Mouse (Mus musculus) olfactory bulb, adult 2 months (tissue): ENCODE measurements around the gene 0610030E20Rik. TPM values are rescaled to one million over a fixed set of nuclear protein-coding genes. Genes with fewer than 3 reads are reported as not detected.

Experiments used
- H3K27ac ChIP-seq: fragments of 200-500 bp; 2 replicates; pipeline ENCODE4 v1.5.1; 2012; ENCODE audit warnings: low read depth, low read length; ENCODE audit not compliant: insufficient read depth
- H3K4me1 ChIP-seq: fragments of 200-500 bp; 2 replicates; pipeline ENCODE4 v1.6.1; 2012; ENCODE audit warnings: low read length; ENCODE audit not compliant: control insufficient read depth, insufficient read depth
- H3K4me3 ChIP-seq: fragments of 200-500 bp; 2 replicates; pipeline ENCODE4 v1.5.1; 2012; ENCODE audit warnings: mild to moderate bottlenecking, low read depth, low read length, moderate library complexity; ENCODE audit not compliant: insufficient read depth
- CTCF ChIP-seq: fragments of 200-500 bp; IDR thresholded peaks from 2 replicates; pipeline ENCODE4 v1.5.1; 2012; ENCODE audit warnings: low read depth, mild to moderate bottlenecking, low read length, moderate library complexity; ENCODE audit not compliant: insufficient read depth
- POLR2A ChIP-seq: fragments of 200-500 bp; IDR thresholded peaks from 2 replicates; pipeline ENCODE4 v1.6.1; 2012; ENCODE audit warnings: mild to moderate bottlenecking, low read depth, low read length, moderate library complexity; ENCODE audit not compliant: insufficient read depth
- WGBS: fragments of 180-500 bp; shearing (Covaris S2); methylation state at CpG from one replicate; pipeline ENCODE4 v1.1.7; 2018; 5-methylcytosine and 5-hydroxymethylcytosine counted together
- polyA plus RNA-seq: library from polyadenylated mRNA; stranded (reverse); fragments of >200 nt; gene quantifications from 2 replicates; pipeline ENCODE4 v1.2.4, GENCODE M21; 2012; ENCODE audit warnings: low replicate concordance; ENCODE audit not compliant: missing spikeins, insufficient read depth, insufficient read length

0610030E20Rik gene
- polyA plus RNA-seq, 1 experiment, result not detected

DNA sequence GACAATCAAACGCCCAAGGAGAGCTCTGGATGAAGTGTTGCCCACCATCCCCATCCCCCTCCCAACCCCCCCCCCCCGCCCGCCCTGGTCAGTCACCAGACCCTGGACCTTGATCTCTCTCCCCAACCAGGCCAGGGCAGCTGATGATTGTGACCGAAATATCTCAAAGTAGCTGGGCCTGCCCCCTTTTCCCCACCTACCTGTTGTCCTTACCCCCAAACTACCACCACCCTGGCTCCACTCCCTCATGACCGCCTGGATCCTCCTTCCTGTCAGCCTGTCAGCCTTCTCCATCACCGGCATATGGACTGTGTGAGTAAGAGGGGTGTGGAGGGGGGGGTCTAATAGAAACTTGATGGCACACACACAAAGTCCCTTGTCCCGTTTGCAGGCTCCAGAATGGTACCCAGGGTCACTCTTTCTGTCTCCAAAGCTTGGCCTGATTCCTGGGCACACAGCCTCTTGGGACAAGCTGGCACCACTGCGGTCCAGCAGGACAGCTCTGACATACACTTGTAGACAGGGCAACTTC, 8.9 kb downstream of the 0610030E20Rik start:
- 29% methylated on average over 8 of the region's 8 CpGs for WGBS
- H3K4me3 ChIP-seq, result peak overlapping the region; percentile 65
- no peak overlapping the region for H3K27ac ChIP-seq
- H3K4me1 ChIP-seq, result peaks cover 19% of the 10 kb centered on the region
- TF ChIP-seq CTCF (no peak), POLR2A (no peak)

DNA sequence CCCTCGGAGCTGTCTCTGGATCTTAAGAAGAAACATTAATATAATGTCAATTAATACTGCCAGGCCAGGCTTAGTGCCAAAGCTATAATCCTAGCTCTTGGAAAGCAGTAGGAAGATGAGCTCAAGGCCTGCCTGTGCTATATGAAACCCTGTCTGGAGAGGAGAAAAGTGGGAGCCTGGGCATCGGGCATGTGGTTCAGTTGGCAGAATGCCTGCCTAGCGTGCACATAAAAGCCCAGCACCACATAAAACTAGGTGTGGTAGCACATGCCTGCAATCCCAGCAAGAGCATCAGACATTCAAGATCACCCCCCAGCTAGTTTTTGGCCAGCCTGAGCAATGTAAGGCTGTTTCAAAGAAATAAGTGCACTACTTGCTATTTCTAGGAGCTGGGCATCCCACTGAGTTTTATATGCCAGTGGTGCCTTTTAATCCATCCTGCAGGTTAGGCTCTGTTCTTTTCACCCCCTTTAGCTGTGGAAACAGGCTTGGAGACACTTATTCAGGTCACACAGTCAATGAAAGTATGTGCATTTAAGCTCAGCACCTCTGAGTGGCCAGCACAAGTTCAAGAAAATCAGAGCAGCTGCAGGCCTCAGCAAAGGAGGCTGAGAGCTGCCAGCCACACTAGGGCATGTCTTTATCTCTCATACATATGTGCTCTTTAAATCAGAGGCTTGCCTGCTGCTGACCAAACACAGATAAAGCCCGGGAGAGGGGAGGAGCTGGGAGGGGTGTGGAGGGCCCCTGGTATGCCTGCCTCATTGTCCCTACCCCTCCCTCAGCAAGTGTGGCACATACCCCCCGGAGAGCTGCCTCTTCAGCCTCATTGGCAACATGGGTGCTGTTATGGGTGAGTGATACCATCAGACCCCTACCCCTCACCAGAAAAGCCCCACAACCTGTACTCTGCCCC, 10.3 kb downstream of the 0610030E20Rik start:
- no peak overlapping the region for H3K4me3 ChIP-seq
- WGBS, result 63% methylated on average over 5 of the region's 5 CpGs
- TF ChIP-seq POLR2A, result no peak
- no peak for TF ChIP-seq CTCF
- peaks cover 22% of the 10 kb centered on the region for H3K4me1 ChIP-seq
- no peak overlapping the region for H3K27ac ChIP-seq

DNA sequence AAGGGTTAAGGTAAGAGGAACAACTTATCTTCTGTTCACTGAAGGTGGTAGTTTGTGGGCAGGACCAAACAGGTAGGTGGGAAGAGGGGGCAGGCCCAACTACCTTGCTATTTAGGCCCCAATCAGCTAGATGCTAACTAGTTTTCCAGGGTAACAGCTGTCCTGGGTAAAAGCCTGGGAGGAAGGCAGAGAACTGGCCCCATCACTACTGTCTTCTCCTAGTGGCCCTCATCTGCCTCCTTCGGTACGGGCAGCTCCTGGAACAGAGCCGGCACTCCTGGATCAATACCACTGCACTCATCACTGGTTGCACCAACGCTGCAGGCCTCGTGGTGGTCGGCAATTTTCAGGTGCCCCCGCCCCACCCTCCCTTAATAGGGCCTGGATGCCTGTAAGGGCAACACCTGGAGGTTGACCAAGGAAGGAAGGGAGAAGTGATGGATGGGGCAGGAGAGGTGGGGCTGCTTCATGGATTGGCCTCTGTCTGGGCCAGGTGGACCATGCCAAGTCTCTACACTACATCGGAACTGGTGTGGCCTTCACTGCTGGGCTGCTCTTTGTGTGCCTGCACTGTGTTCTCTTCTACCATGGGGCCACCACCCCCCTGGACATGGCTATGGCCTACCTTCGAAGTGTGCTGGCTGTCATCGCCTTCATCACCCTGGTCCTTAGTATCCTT, 11.1 kb downstream of the 0610030E20Rik start:
- 92% methylated on average over 10 of the region's 10 CpGs for WGBS

DNA sequence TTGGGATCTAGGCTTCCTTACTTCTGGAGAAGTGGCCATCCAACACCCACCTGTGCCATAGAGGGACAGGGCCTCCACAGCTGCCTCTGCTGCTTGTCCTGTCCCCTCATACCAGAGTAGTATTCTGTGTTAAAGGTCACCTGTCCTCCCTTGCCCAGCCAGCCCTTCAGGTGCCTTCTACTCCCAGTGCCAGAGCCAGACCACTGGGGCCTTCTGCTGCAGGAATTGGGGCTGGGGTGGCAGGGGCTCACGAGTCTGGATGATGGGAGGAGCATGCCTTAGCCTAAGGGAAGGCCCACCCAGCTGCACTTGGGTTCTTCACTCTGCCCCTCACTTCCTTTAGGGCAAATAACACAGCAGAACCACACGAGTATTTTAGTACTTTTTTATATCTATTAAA, 12.2 kb downstream of the 0610030E20Rik start:
- no peak overlapping the region for H3K4me3 ChIP-seq
- H3K27ac ChIP-seq, result no peak overlapping the region
- peaks cover 22% of the 10 kb centered on the region for H3K4me1 ChIP-seq
- 66% methylated on average over 2 of the region's 2 CpGs for WGBS
- TF ChIP-seq CTCF, result no peak
- TF ChIP-seq POLR2A, result no peak

More for the DNA sequence above, 11.1 kb downstream of the 0610030E20Rik start:
- no peak for TF ChIP-seq POLR2A
- TF ChIP-seq CTCF, result no peak
- no peak overlapping the region for H3K4me3 ChIP-seq
- peaks cover 22% of the 10 kb centered on the region for H3K4me1 ChIP-seq
- H3K27ac ChIP-seq, result no peak overlapping the region

DNA sequence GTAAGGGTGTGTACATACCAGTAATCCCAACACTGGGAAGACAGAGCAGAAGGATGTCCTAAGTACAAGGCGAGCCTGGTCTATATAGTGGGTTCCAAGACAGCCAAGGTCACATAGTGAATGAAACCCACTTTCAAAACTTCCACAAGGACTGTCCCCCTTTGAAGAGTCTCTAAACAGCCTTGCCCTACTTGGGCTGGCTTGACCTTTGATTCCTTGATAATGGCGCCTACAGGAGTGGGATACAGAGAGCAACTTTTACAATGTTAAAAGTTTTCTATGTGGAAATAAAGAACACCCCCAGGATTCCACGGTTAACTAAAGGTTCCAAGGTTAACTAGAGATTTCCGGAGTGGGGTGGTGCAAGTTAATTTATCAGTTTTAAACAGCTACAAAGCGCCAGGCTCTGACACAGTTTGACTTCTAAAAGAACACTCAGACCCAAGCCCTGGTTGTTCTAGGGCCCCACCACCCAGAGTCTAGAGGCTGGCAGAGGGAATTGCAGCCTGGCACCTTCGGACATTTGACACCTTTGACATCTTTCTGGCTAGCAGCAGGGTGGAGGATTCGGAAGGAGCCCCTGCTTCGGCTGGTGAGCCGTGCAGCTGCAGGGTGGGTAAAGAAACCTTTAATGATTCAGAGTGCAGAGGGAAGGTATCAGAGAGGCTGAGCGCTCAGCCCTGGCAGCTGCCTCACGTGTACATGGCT, 12.9 kb downstream of the 0610030E20Rik start:
- TF ChIP-seq POLR2A, result no peak
- no peak for TF ChIP-seq CTCF
- 70% methylated on average over 11 of the region's 11 CpGs for WGBS
- Histone ChIP-seq H3K4me3 (no peak overlapping the region), H3K4me1 (peaks cover 19% of the 10 kb centered on the region), H3K27ac (no peak overlapping the region)

DNA sequence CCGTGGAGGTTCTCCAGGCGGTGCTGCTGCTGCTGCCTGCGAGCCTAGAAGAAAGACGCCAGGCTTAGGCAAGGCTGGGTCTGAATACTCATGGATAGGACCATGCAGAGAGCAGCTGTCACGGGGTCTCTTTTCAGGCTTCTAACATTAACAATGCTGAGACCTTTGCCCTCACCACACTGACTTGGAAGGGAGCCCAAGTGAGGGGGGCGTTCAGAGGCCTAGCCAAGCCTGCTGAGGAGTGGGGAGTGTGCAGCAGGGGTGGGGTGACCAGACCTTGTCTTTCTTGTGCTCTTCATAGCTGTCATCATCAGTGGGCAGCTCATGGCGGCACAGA, 13.4 kb downstream of the 0610030E20Rik start:
- Histone ChIP-seq H3K27ac (no peak overlapping the region), H3K4me3 (no peak overlapping the region), H3K4me1 (peaks cover 19% of the 10 kb centered on the region)
- TF ChIP-seq POLR2A (no peak), CTCF (no peak)
- WGBS, result 50% methylated on average over 7 of the region's 7 CpGs

DNA sequence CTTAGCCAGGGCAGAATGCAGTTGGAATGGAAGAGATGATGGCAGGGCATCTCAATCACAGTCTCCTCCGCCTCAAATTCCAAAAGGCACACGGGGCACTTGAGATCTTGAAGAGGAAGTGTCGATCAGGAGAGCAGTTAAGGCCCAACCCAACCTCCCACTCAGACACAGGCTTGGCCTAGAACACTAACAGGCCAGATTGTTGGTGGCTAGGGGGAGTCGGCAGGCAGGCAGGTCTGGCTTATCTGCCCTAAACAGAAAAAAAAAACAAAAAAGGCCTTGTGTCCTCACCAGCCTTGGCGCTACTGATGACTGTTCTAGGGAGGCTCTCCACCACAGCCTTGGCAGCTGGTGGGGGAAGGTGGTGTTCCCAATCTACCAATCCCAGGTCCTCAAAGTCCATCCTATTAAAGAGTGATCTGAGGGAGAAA, 14.0 kb downstream of the 0610030E20Rik start:
- TF ChIP-seq POLR2A (no peak), CTCF (no peak)
- peak overlapping the region; percentile 82; the same call in 1 of the 2 replicates for H3K4me3 ChIP-seq
- H3K27ac ChIP-seq, result no peak overlapping the region
- 57% methylated on average over 5 of the region's 5 CpGs for WGBS
- peaks cover 16% of the 10 kb centered on the region for H3K4me1 ChIP-seq

DNA sequence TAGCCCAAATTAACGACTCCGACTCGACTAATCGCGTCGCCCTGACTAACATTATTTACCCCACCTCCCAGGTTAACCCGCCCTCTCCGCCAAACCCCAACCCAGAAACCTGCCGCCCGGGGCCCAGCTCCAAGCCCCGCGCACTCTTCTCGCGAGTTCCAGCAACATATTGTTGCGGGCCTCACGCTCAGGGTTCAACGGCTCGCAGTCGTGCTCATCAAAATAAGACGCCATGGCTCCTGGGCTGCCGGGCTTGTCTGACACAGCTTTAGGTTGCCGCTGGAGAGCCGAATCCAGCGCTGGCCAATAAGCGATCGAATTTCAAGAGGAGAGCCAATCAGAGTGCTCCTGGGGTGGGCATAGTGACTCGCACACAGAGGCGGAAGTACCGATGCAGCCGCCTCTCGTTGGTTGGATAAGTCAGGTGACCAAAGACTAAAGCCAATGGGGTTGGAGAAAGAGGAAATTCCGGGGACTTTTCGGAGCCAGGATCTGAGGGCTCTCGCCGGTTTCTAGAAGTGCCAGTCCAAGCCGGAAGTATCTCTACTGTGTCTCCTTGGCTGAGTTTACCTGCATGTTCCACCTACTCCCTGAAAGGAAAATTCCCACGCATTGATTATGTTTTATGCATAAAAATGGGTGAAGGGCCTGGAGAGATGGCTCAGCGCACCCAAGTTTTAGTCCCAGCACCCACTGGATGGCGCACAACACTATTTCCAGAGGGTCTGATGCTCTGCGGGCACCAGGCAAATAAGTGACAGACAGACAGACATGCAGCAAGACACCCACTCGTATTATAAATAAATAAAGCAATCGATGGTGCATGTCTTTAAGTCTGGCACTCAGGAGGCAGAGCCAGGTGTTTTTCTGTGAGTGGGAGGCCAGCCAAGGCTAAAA, 15.3 kb downstream of the 0610030E20Rik start:
- Histone ChIP-seq H3K27ac (peak overlapping the region; percentile 63; the same call in 1 of the 2 replicates), H3K4me1 (peaks cover 11% of the 10 kb centered on the region), H3K4me3 (peak overlapping the region; percentile 82)
- WGBS, result under 1% methylated on average over 42 of the region's 42 CpGs
- TF ChIP-seq CTCF (0 out of 2 replicates have a peak, but pooled peaks have one; percentile 26), POLR2A (peak; percentile 89)
